In genomic region chr1:136674548-136675455, GRCm38 (mm10) we compare ENCODE assay signal across 9 mouse cellular contexts. TPM values are rescaled to one million over a fixed set of nuclear protein-coding genes. Genes with fewer than 3 reads are reported as not detected.
A peak's percentile ranks its signal among the peaks of the same experiment; 100 is the strongest.
DNase-seq lines count a peak whose midpoint lies in the region; ATAC-seq lines count a peak whose summit lies in the region.
"Had no signal": no experiment of that assay in that cellular context is flagged by ENCODE, and none has a peak within 500 bp of the region (broad histone marks: within the 10 kb centered on the region; RNA-seq: fewer than 3 reads in every experiment).

No protein-coding gene starts in this region.

- no peak for DNase-seq in neural tube, embryonic 11.5 days (ENCODE audit: low spot score)
- DNase-seq in neural tube, embryonic 10.5 days (ENCODE audit: extremely low spot score, low spot score): no peak
- DNase-seq in cerebellum, postnatal 4 days (ENCODE audit: low spot score in 2 of 2): no peak
- DNase-seq in testis, postnatal 10 days (ENCODE audit: low spot score): no peak
- DNase-seq: heart, postnatal 36 days had no signal

- 0 out of 2 replicates have a peak, but pooled peaks cover 4% of the 10 kb centered on the region for H3K4me1 ChIP-seq in forebrain, embryonic 15.5 days
- peaks cover 5% of the 10 kb centered on the region; the same call in 1 of the 2 replicates for H3K4me1 ChIP-seq in forebrain, embryonic 16.5 days (replicated peaks; ENCODE audit: control insufficient read depth, insufficient read depth, low read length)
- H3K4me1 ChIP-seq in neural tube, embryonic 11.5 days (ENCODE audit: control insufficient read depth, insufficient read depth, low read length): no peaks in the 10 kb centered on the region
- H3K4me1 ChIP-seq in hindbrain, embryonic 13.5 days (replicated peaks): peaks cover 10% of the 10 kb centered on the region
- H3K4me1 ChIP-seq in neural tube, embryonic 13.5 days (replicated peaks): peaks cover 17% of the 10 kb centered on the region

- H3K9ac ChIP-seq in forebrain, embryonic 15.5 days (replicated peaks): no peak overlapping the region
- H3K9ac ChIP-seq in forebrain, embryonic 16.5 days (replicated peaks; ENCODE audit: low read depth, low read length): no peak overlapping the region
- H3K9ac ChIP-seq in neural tube, embryonic 11.5 days (ENCODE audit: low read length): no peak overlapping the region
- H3K9ac ChIP-seq in hindbrain, embryonic 13.5 days: 0 out of 2 replicates have a peak overlapping the region, but pooled peaks have one; percentile 35
- 0 out of 2 replicates have a peak overlapping the region, but pooled peaks have one; percentile 12 for H3K9ac ChIP-seq in neural tube, embryonic 13.5 days

- H3K4me3 ChIP-seq in forebrain, embryonic 15.5 days: no peak overlapping the region
- no peak overlapping the region for H3K4me3 ChIP-seq in forebrain, embryonic 16.5 days (replicated peaks; ENCODE audit: low read length)
- H3K4me3 ChIP-seq in neural tube, embryonic 11.5 days (ENCODE audit: low read depth, low read length): no peak overlapping the region
- no peak overlapping the region for H3K4me3 ChIP-seq in hindbrain, embryonic 13.5 days
- H3K4me3 ChIP-seq in neural tube, embryonic 13.5 days: no peak overlapping the region

- H3K4me2 ChIP-seq in forebrain, embryonic 15.5 days (replicated peaks): 0 out of 2 replicates have a peak overlapping the region, but pooled peaks have one; percentile 6
- H3K4me2 ChIP-seq in forebrain, embryonic 16.5 days (ENCODE audit: low read length): no peak overlapping the region
- peak overlapping the region; percentile 6; the same call in 1 of the 2 replicates for H3K4me2 ChIP-seq in neural tube, embryonic 11.5 days (ENCODE audit: low read depth)
- H3K4me2 ChIP-seq in hindbrain, embryonic 13.5 days: 0 out of 2 replicates have a peak overlapping the region, but pooled peaks have one; percentile 18
- peak overlapping the region; percentile 18; the same call in 1 of the 2 replicates for H3K4me2 ChIP-seq in neural tube, embryonic 13.5 days

- H3K27me3 ChIP-seq in forebrain, embryonic 15.5 days: no peaks in the 10 kb centered on the region
- H3K27me3 ChIP-seq in forebrain, embryonic 16.5 days (replicated peaks; ENCODE audit: control insufficient read depth, insufficient read depth, low read length): no peaks in the 10 kb centered on the region
- H3K27me3 ChIP-seq in neural tube, embryonic 11.5 days (ENCODE audit: control insufficient read depth, insufficient read depth, low read length): no peaks in the 10 kb centered on the region
- 0 out of 2 replicates have a peak, but pooled peaks cover 3% of the 10 kb centered on the region for H3K27me3 ChIP-seq in hindbrain, embryonic 13.5 days
- H3K27me3 ChIP-seq in neural tube, embryonic 13.5 days: 0 out of 2 replicates have a peak, but pooled peaks cover 7% of the 10 kb centered on the region

- no peaks in the 10 kb centered on the region for H3K36me3 ChIP-seq in forebrain, embryonic 15.5 days
- no peaks in the 10 kb centered on the region for H3K36me3 ChIP-seq in forebrain, embryonic 16.5 days (ENCODE audit: control insufficient read depth, insufficient read depth)
- H3K36me3 ChIP-seq in neural tube, embryonic 11.5 days (ENCODE audit: control insufficient read depth, insufficient read depth, low read length): no peaks in the 10 kb centered on the region
- H3K36me3 ChIP-seq in hindbrain, embryonic 13.5 days: no peaks in the 10 kb centered on the region
- no peaks in the 10 kb centered on the region for H3K36me3 ChIP-seq in neural tube, embryonic 13.5 days

- H3K9me3 ChIP-seq in forebrain, embryonic 15.5 days: no peaks in the 10 kb centered on the region
- no peaks in the 10 kb centered on the region for H3K9me3 ChIP-seq in forebrain, embryonic 16.5 days (ENCODE audit: control insufficient read depth, low read length)
- H3K9me3 ChIP-seq in neural tube, embryonic 11.5 days (ENCODE audit: control insufficient read depth, low read length): no peaks in the 10 kb centered on the region
- H3K9me3 ChIP-seq in hindbrain, embryonic 13.5 days: no peaks in the 10 kb centered on the region
- H3K9me3 ChIP-seq in neural tube, embryonic 13.5 days: no peaks in the 10 kb centered on the region

- no peak overlapping the region for H3K27ac ChIP-seq in forebrain, embryonic 15.5 days (replicated peaks)
- no peak overlapping the region for H3K27ac ChIP-seq in forebrain, embryonic 16.5 days (ENCODE audit: low read length)
- H3K27ac ChIP-seq in neural tube, embryonic 11.5 days (ENCODE audit: low read depth, low read length): no peak overlapping the region
- H3K27ac ChIP-seq in hindbrain, embryonic 13.5 days: no peak overlapping the region
- H3K27ac ChIP-seq in neural tube, embryonic 13.5 days (replicated peaks): no peak overlapping the region

- 17% methylated on average over 25 of the region's 25 CpGs for WGBS in forebrain, embryonic 15.5 days
- 18% methylated on average over 25 of the region's 25 CpGs for WGBS in forebrain, embryonic 16.5 days
- 18% methylated on average over 25 of the region's 25 CpGs for WGBS in neural tube, embryonic 11.5 days
- WGBS in hindbrain, embryonic 13.5 days: 10% methylated on average over 25 of the region's 25 CpGs
- WGBS in neural tube, embryonic 13.5 days: 17% methylated on average over 25 of the region's 25 CpGs

- ATAC-seq in forebrain, embryonic 15.5 days (replicated peaks): no peak
- no peak for ATAC-seq in forebrain, embryonic 16.5 days
- no peak for ATAC-seq in neural tube, embryonic 11.5 days (ENCODE audit: insufficient read depth, low FRiP score, low TSS enrichment)
- ATAC-seq in hindbrain, embryonic 13.5 days (ENCODE audit: low FRiP score): no peak
- no peak for ATAC-seq in neural tube, embryonic 13.5 days (ENCODE audit: low read depth)

RNA-seq across cellular contexts. Expression of gene Zfp281, which starts 50.1 kb away (rescaled TPM):
- 27.9 and 29.2 TPM in 2 replicates for polyA plus RNA-seq in forebrain, embryonic 15.5 days (2015; fragmentation: Nextera tagmentation; extraction: Ambion mirVana)
- polyA plus RNA-seq in forebrain, embryonic 16.5 days (2015; fragmentation: Nextera tagmentation; extraction: Ambion mirVana): 26.1 and 30.2 TPM in 2 replicates
- polyA plus RNA-seq in neural tube, embryonic 11.5 days (2014; fragmentation: Nextera tagmentation; extraction: Ambion mirVana): 40.0 and 40.6 TPM in 2 replicates
- polyA plus RNA-seq in hindbrain, embryonic 13.5 days (2015; fragmentation: Nextera tagmentation; extraction: Ambion mirVana): 25.0 and 25.6 TPM in 2 replicates
- 26.3 and 27.2 TPM in 2 replicates for polyA plus RNA-seq in neural tube, embryonic 13.5 days (2015; fragmentation: Nextera tagmentation; extraction: Ambion mirVana)

Comparison
In these comparisons a context has a peak if more than half of its experiments do, and no peak if none do; other contexts are left out.
1. H3K9ac ChIP-seq: peak in hindbrain, embryonic 13.5 days (single experiment) and neural tube, embryonic 13.5 days (single experiment); none in forebrain, embryonic 15.5 days (single experiment), forebrain, embryonic 16.5 days (single experiment) and neural tube, embryonic 11.5 days (single experiment).